Mouse (Mus musculus): Measurements from ENCODE around the gene Gm16253.

- TF ChIP-seq CTCF (IDR thresholded peaks at IDR 0.05; ENCODE audit: low read depth, low read length) (no peak), POLR2A (IDR thresholded peaks at IDR 0.05; ENCODE audit: borderline replicate concordance, low read depth, low read length) (no peak)
These were observed 19.5 kb downstream of the Gm16253 start, which contains the start of gene Ankrd34a for GRCm38 (mm10) chr3:96596228-96596707.

Data from bone marrow macrophage, adult 2 months (primary cell).